Mouse (Mus musculus) macrophage (primary cell): ENCODE results near the gene Tas1r1. TPM values are rescaled to one million over a fixed set of nuclear protein-coding genes. Genes with fewer than 3 reads are reported as not detected.

Experiments used
- H3K27ac ChIP-seq: fragments of 350-480 bp; formaldehyde crosslinking; 2 replicates; pipeline ENCODE4 v1.9.0; 2021
- H3K36me3 ChIP-seq: fragments of 350-480 bp; formaldehyde crosslinking; 2 replicates; pipeline ENCODE4 v1.9.0; 2021; ENCODE audit errors: inconsistent target
- H3K4me3 ChIP-seq: fragments of 350-480 bp; formaldehyde crosslinking; 2 replicates; pipeline ENCODE4 v1.9.0; 2021; ENCODE audit errors: inconsistent target
- H3K79me2 ChIP-seq: fragments of 350-480 bp; formaldehyde crosslinking; 2 replicates; pipeline ENCODE4 v1.9.0; 2021; ENCODE audit errors: inconsistent target
- WGBS: methylation state at CpG from one replicate; pipeline ENCODE4 v1.1.7; 2026; ENCODE audit warnings: inconsistent platforms; ENCODE audit not compliant: missing documents; 5-methylcytosine and 5-hydroxymethylcytosine counted together
- polyA plus RNA-seq: library from polyadenylated mRNA; stranded (reverse); fragments of 250-400 nt; gene quantifications from 3 replicates; pipeline ENCODE4 v1.2.4, GENCODE M21; 2018; ENCODE audit warnings: inconsistent platforms

Tas1r1 gene
- polyA plus RNA-seq, 1 experiment from 2014 or later = not detected

DNA sequence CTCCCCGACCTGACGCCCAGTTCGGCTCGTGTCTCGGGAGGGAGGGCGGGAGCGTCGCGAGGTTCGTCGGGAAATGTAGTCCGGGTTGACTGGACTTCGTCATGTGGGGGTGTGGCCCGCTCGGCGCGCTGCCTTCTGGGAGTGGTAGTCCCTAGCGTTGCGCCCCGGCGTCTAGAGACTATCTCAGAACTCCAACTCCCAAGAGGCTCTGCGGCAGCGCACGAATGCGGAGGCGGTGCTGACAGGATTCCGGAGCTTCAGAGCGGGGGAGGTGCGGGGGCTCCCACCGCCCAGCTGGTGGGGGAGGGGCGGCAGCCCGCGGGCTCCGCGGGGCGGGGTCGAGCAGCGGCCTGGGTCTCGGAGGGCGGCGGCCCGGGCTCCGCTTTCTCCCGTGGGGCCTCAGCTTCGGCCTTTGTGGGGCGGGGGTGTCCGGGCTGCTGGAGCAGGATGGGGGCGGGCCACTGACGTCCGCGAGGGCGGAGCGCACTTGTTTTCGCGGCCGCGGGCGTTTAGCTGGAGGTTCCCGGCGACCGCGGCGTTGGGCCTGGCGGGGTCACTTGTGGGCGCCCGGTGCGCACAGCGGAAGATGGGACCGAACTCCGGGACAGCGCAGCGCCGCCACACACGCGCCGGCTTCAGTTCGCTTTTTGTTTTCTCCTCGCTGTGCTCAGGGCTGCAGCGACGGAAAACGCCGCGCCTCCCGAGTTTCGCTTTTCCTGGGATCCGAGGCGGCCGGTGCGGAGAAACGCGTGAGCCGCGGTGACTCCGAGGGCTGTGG, 42.0 kb downstream of the Tas1r1 start, which contains the start of gene Phf13:
TSS of gene Phf13 (minus strand) at position 86 of the 778 bp plus-strand sequence.
- H3K79me2 ChIP-seq = peaks cover 14% of the 10 kb centered on the region; the same call in 1 of the 2 replicates
- peaks cover 12% of the 10 kb centered on the region; the same call in 1 of the 2 replicates for H3K36me3 ChIP-seq
- peak within 1 kb of the TSS; percentile 67 for H3K4me3 ChIP-seq
- H3K27ac ChIP-seq = peak within 1 kb of the TSS; percentile 49
- WGBS = under 1% methylated on average over 93 of the region's 94 CpGs

DNA sequence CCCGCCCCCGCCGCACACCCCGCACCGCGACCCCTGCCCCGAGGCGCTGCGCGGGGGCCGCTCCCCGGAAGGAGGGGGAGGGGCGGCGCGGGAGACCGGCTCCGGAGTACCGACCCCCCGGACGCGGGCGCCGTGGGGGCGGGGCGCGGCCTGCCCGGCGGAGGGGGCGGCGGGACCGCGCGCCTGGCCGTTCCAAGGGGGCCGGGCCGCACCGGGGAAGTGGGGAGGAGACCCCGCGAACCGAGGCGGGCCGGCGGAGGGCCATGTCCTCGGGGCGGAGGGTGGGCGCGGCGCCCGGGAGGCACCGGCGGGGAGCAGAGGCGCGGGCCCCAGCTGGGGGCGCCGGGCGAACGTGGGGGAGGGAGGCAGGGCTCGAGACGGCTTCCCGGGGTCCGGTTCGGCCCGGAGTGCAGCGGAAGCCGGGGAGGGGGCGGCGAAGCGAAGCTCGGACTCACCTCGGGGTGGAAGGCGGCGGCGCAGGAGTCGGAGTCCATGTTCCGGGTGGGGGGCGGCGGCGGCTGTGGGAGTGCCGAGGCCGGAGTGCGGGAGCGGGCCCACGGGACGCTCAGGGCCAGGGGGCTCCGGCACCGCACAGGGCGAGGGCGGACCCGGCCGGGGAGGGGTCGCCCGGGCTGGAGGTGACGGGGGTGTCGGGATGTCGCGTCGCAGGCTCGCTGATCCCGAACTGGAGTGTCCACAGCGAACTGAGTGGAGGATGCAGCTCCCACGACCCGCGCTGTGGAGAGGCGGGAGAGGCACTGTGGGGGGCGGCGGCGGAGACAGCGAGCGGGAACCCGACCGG, 42.8 kb downstream of the Tas1r1 start:
- Histone ChIP-seq H3K36me3 (peaks cover 20% of the 10 kb centered on the region; the same call in 1 of the 2 replicates), H3K27ac (no peak overlapping the region), H3K79me2 (peaks cover 14% of the 10 kb centered on the region; the same call in 1 of the 2 replicates), H3K4me3 (peak overlapping the region; percentile 18; the same call in 1 of the 2 replicates)
- WGBS = under 1% methylated on average over 88 of the region's 111 CpGs

DNA sequence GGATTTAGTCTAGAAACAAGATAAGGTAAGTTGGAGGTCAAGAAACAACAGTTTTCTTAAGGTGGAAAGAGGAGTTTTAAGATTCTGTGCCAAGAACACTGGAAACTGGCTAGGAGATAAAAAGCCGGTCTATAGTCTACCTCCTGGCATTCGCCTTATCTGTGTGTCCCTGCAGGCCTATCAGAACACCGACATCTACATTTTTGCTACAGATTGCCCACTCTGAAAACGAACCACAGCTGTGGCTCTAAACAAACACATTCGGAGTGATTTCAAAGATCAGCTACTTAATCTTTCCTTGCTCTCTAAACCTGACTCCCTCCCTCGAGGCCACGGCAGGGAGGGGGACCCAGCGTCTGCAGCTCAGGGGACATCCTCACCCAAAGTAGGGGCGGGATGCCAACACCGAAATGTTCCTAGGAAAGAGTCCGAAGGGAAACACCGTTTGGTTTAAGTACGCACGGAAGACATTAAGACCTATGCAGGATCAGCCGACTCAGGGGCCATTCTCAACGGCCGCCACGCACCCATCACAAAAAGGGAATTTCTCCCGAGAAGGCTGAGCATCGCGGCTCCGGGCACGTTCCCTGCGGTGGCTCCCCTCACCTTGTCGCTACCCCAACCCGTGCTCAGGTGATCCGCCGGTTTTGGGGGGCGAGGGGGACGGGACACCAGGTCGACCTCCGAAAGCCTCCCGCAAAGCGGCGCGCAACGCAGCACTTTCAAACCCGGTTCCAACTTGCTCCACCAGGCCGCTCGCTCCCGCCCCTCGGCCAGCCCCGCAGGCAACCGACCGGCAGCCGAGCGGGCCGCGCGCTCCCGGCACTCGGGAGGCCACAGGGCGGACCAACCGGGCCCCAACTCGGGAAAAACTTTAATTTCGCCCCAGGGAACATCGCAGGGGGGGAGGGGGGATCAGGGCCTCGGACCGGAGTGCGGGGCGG, 43.9 kb downstream of the Tas1r1 start:
- peak overlapping the region; percentile 14; the same call in 1 of the 2 replicates for H3K4me3 ChIP-seq
- WGBS = 13% methylated on average over 57 of the region's 61 CpGs
- H3K36me3 ChIP-seq = peaks cover 20% of the 10 kb centered on the region; the same call in 1 of the 2 replicates
- H3K27ac ChIP-seq = no peak overlapping the region
- peaks cover 14% of the 10 kb centered on the region; the same call in 1 of the 2 replicates for H3K79me2 ChIP-seq

DNA sequence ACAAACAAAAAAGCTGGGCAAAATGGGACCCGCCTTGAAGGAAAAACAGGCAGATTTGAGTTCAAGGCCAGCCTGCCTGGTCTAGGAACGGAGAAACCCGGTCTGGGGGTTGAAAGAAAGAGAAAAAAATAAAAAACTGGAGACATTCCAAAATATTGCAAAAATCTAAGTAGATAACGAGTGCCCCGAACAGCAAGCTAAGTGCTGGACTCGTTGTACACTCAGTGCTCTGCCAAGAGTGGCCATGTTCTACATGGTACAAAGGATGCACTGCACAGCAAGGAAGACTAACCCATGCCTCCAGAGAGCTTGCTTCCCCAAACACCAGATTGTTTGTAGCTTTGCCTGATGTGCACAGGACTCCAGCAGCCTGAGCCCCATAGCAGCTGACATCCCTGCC, 45.3 kb downstream of the Tas1r1 start:
- 93% methylated on average over 6 of the region's 6 CpGs for WGBS
- H3K27ac ChIP-seq = no peak overlapping the region
- no peak overlapping the region for H3K4me3 ChIP-seq
- peaks cover 20% of the 10 kb centered on the region; the same call in 1 of the 2 replicates for H3K36me3 ChIP-seq
- peaks cover 17% of the 10 kb centered on the region; the same call in 1 of the 2 replicates for H3K79me2 ChIP-seq

DNA sequence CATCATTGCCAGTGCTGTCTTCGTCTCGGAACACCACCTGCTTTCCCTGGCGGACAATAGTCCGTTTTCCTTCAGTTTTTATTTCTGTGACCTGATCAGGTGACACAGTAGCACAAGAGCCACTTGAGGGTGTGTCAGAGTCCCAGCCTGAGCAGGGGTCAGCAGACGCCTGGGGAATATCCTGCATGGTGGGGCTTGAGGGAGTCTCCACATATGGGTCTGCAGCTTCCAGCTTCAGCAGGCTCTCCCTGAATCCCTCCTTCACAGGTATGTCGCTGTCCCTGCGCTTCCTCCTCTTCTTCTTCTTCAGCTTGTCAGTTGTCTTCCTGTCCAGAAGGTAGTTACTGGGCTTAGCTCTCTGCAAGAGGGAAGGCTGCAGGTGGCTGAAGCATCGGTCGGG, 46.3 kb downstream of the Tas1r1 start:
- Histone ChIP-seq H3K36me3 (peaks cover 20% of the 10 kb centered on the region; the same call in 1 of the 2 replicates), H3K79me2 (peaks cover 22% of the 10 kb centered on the region; the same call in 1 of the 2 replicates), H3K4me3 (no peak overlapping the region), H3K27ac (no peak overlapping the region)
- 97% methylated on average over 9 of the region's 9 CpGs for WGBS

DNA sequence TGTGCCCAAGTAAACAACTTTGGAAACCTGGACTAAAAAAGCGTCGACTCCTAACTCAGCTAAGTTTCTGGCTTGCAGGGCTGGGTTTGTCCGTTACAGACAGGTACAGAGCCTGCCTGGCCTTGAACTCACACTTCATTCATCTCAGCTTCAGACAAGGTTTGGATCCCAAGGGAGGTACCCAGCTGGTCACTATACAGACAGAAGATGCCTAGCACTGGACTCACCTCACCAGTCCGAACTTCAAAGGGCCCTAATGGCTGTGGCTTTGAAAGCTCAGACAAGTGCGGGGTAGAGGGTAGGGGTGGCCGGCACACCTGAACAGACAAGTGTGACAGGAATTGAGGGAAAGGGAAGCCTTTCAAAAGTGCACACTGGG, 49.3 kb downstream of the Tas1r1 start:
- Histone ChIP-seq H3K36me3 (peaks cover 25% of the 10 kb centered on the region; the same call in 1 of the 2 replicates), H3K4me3 (no peak overlapping the region; the same call in 1 of the 2 replicates), H3K79me2 (peaks cover 17% of the 10 kb centered on the region; the same call in 1 of the 2 replicates), H3K27ac (no peak overlapping the region)
- 59% methylated on average over 6 of the region's 6 CpGs for WGBS

DNA sequence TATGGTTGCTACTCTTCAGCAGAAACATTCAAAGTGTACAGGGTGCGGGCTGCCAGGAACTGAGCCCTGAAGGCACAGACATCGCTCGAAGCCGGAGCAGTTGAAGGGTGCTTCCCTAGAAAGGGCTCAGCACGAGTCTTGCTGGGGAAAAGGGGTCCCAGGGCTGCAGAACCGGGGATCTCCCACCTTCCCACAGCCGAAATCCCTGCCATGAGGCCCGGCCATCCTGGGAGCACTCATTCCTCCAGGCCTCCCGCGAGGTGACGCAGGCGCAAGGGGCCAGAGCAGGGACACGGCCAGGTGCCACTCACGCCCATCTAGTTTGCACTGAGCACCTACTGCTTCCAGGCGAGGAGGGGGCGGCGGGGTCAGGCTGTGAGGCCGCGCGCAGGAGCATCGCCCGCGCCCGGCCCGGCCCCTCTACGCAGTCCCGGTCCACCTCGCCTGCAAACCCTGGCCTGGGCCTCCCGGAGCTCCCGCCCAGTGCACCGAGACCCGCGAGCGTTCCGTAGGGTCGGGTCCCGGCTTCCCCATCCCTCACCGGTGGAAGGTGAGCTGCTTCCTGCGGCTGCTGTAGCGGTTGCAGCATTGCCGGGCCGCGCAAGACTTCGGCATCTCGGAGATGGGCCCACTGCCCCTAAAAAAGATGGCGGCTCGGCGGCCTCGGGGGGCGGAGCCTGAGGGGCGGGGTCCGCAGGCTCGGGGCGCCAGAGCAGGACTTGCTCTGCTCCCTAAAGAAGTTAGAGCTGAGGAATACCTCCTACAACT, 49.8 kb downstream of the Tas1r1 start, which contains the start of gene Thap3:
TSS of gene Thap3 (minus strand) at position 656 of the 768 bp plus-strand sequence.
- Histone ChIP-seq H3K36me3 (peaks cover 25% of the 10 kb centered on the region; the same call in 1 of the 2 replicates), H3K4me3 (peak within 1 kb of the TSS; percentile 63), H3K79me2 (peaks cover 11% of the 10 kb centered on the region; the same call in 1 of the 2 replicates), H3K27ac (no peak within 1 kb of the TSS)
- WGBS = under 1% methylated on average over 54 of the region's 54 CpGs

DNA sequence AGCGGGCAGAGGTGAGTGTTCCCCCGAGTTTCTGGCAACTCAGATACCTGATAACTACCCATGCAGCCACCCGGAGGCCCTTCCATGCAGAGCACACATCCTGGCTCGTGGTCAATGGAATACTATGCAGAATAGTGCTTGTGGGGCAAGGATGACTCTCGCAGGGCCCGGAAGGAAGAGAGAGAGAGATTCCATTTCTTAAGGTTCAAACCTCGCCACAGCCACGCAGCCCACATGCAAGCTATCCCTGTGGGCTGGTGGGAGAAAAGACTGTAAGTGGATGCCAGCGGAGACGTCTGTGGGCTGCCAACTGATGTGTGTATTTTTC, 50.4 kb downstream of the Tas1r1 start:
- H3K4me3 ChIP-seq = peak overlapping the region; percentile 63
- peaks cover 25% of the 10 kb centered on the region; the same call in 1 of the 2 replicates for H3K36me3 ChIP-seq
- peaks cover 9% of the 10 kb centered on the region; the same call in 1 of the 2 replicates for H3K79me2 ChIP-seq
- no peak overlapping the region for H3K27ac ChIP-seq
- 29% methylated on average over 10 of the region's 10 CpGs for WGBS

DNA sequence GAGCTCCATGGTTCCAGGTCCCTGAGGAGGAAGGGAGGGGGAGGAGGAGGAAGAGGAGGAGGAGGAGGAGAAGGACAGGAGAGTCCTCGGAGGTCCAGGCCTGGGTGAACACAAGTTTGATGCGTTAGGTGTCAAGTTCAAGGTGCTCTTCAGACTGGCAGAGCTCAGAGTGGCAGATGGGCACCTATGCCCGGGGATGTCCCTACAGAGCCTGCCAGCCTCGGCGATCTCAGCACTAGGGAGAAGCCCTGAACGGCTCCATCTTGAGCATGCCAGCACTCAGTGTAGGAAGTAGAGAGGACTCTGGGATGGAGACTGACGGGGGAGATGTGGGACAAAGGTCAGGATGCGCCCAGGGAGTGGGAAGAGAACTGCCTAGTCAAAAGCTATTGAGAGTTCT, 51.7 kb downstream of the Tas1r1 start:
- Histone ChIP-seq H3K4me3 (no peak overlapping the region), H3K36me3 (peaks cover 19% of the 10 kb centered on the region; the same call in 1 of the 2 replicates), H3K27ac (no peak overlapping the region), H3K79me2 (peaks cover 9% of the 10 kb centered on the region; the same call in 1 of the 2 replicates)
- WGBS = 92% methylated on average over 8 of the region's 8 CpGs

DNA sequence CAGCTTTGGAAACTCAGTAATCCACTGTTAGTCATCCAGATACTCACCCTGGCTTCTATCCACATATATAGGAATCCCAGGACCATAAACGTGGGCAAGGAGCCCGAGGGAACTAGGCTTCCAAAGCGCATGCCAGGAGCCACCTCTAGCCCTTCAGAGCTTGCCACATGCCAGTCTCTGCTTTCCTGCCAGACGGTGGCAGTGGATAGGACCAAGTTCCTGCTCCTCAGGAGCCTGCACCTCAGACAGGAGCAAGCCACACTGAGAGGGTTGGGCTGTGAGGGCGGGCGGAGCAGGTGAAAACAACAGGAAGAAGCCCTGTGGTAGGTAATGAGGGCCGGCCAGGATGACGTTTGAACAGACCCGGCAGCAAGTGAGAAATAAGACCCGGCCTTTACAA, 52.5 kb downstream of the Tas1r1 start:
- 70% methylated on average over 10 of the region's 10 CpGs for WGBS
- no peak overlapping the region for H3K27ac ChIP-seq
- H3K79me2 ChIP-seq = peaks cover 9% of the 10 kb centered on the region; the same call in 1 of the 2 replicates
- no peak overlapping the region for H3K4me3 ChIP-seq
- H3K36me3 ChIP-seq = peaks cover 12% of the 10 kb centered on the region; the same call in 1 of the 2 replicates

DNA sequence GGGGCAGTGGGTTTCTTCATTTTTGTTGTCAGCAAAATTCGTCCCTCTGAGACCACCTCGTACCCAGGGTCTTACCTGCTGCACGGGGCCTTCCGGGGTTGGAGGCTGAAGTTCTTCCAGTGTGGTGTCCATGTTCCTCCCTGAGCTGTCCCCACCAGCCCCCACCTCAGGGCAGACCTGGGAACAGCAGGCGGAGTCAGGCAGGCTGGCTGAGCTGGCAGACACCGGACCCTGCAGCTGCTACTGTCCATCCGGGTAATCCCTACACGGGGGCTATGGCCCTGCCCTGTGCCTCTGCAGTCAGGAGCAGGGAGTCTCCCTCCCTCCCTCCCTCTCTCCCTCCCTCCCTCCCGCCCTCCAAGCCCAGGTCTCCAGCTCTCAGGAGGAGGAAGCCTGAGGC, 54.8 kb downstream of the Tas1r1 start:
- H3K4me3 ChIP-seq = no peak overlapping the region
- 90% methylated on average over 6 of the region's 9 CpGs for WGBS
- no peak overlapping the region for H3K27ac ChIP-seq
- H3K79me2 ChIP-seq = peaks cover 9% of the 10 kb centered on the region; the same call in 1 of the 2 replicates
- peaks cover 23% of the 10 kb centered on the region; the same call in 1 of the 2 replicates for H3K36me3 ChIP-seq

DNA sequence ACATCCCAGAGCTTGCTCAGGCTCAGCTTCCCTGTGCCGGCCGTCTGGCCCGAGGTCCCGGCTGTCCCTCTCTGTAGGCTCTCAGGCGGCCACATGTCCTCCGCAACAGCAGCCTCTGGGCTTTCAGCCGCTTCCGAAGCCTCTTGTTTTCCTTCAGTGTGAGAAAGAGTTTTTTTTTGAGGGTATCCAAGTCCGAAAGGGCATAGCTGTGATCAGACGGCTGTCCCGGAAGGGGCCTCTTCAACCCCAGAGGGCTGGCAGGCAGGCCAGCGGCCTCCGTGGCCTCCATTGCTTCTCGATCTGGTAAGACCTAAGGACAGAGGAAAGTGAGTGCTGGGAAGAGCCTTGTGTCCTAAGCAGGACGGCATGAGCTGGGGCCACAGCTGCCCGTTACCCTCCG, 55.3 kb downstream of the Tas1r1 start:
- H3K27ac ChIP-seq = no peak overlapping the region

DNA sequence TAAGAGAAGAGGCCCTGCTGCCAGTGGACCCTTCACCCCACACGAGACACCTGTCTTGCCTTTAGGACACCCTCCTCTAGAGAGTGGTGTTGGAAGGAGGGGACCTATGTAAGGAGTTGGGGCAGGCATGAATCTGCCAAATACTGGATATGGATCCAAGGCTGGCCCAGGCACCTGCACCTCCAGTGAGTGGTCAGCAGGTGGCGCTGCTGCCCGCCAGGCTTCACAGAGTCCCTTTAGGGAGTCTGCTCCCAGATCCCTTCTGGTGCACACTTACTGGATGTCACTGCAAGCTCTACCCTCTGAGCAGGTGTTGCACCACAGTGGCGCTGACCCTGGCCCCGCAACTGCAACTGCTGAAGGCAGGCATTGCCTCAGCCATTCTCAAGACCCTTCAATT, 57.0 kb downstream of the Tas1r1 start:
- H3K4me3 ChIP-seq = no peak overlapping the region
- peaks cover 29% of the 10 kb centered on the region; the same call in 1 of the 2 replicates for H3K36me3 ChIP-seq
- H3K79me2 ChIP-seq = no peaks in the 10 kb centered on the region
- WGBS = 14% methylated on average over 5 of the region's 5 CpGs
- H3K27ac ChIP-seq = no peak overlapping the region

More for the DNA sequence above, 55.3 kb downstream of the Tas1r1 start:
- Histone ChIP-seq H3K79me2 (peaks cover 5% of the 10 kb centered on the region; the same call in 1 of the 2 replicates), H3K36me3 (peaks cover 23% of the 10 kb centered on the region; the same call in 1 of the 2 replicates), H3K4me3 (no peak overlapping the region)
- WGBS = 87% methylated on average over 17 of the region's 17 CpGs
